Mouse (Mus musculus): ENCODE measurements around the gene Itgam. TPM values are rescaled to one million over a fixed set of nuclear protein-coding genes. Genes with fewer than 3 reads are reported as not detected.

Itgam gene
- polyA plus RNA-seq, 1 experiment = not detected

- Histone ChIP-seq H3K27ac (ENCODE audit: insufficient read depth, low read depth, low read length) (no peak overlapping the region), H3K4me1 (ENCODE audit: control insufficient read depth, insufficient read depth, low read length) (no peaks in the 10 kb centered on the region), H3K4me3 (ENCODE audit: insufficient read depth, low read depth, low read length) (no peak overlapping the region)
- WGBS = 93% methylated on average over 2 of the region's 2 CpGs
- TF ChIP-seq POLR2A (IDR thresholded peaks at IDR 0.05; ENCODE audit: insufficient read depth, low read depth, low read length) (no peak), CTCF (IDR thresholded peaks at IDR 0.05; ENCODE audit: insufficient read depth, low read depth, low read length) (no peak)
Measured at GRCm38 (mm10) chr7:128049254-128049653, 13.2 kb upstream of the Itgam start.

GRCm38 (mm10) chr7:128050739-128051138 is 11.7 kb upstream of the Itgam start:
- TF ChIP-seq CTCF (IDR thresholded peaks at IDR 0.05; ENCODE audit: insufficient read depth, low read depth, low read length) = no peak
- no peak for TF ChIP-seq POLR2A (IDR thresholded peaks at IDR 0.05; ENCODE audit: insufficient read depth, low read depth, low read length)
- H3K27ac ChIP-seq (ENCODE audit: insufficient read depth, low read depth, low read length) = no peak overlapping the region
- H3K4me3 ChIP-seq (ENCODE audit: insufficient read depth, low read depth, low read length) = no peak overlapping the region
- no peaks in the 10 kb centered on the region for H3K4me1 ChIP-seq (ENCODE audit: control insufficient read depth, insufficient read depth, low read length)
- 79% methylated on average over 4 of the region's 4 CpGs for WGBS

- Histone ChIP-seq H3K4me3 (ENCODE audit: insufficient read depth, low read depth, low read length) (no peak overlapping the region), H3K4me1 (ENCODE audit: control insufficient read depth, insufficient read depth, low read length) (no peaks in the 10 kb centered on the region), H3K27ac (ENCODE audit: insufficient read depth, low read depth, low read length) (no peak overlapping the region)
- WGBS = 83% methylated on average over 5 of the region's 5 CpGs
- TF ChIP-seq CTCF (IDR thresholded peaks at IDR 0.05; ENCODE audit: insufficient read depth, low read depth, low read length) (no peak), POLR2A (IDR thresholded peaks at IDR 0.05; ENCODE audit: insufficient read depth, low read depth, low read length) (no peak)
Measured at GRCm38 (mm10) chr7:128053061-128053460, 9.4 kb upstream of the Itgam start.

GRCm38 (mm10) chr7:128056917-128057444 is 5.5 kb upstream of the Itgam start:
- no peak overlapping the region for H3K4me3 ChIP-seq (ENCODE audit: insufficient read depth, low read depth, low read length)
- 67% methylated on average over 3 of the region's 3 CpGs for WGBS
- H3K4me1 ChIP-seq (ENCODE audit: control insufficient read depth, insufficient read depth, low read length) = no peaks in the 10 kb centered on the region
- H3K27ac ChIP-seq (ENCODE audit: insufficient read depth, low read depth, low read length) = no peak overlapping the region
- TF ChIP-seq POLR2A (IDR thresholded peaks at IDR 0.05; ENCODE audit: insufficient read depth, low read depth, low read length) (no peak), CTCF (IDR thresholded peaks at IDR 0.05; ENCODE audit: insufficient read depth, low read depth, low read length) (no peak)

DNA sequence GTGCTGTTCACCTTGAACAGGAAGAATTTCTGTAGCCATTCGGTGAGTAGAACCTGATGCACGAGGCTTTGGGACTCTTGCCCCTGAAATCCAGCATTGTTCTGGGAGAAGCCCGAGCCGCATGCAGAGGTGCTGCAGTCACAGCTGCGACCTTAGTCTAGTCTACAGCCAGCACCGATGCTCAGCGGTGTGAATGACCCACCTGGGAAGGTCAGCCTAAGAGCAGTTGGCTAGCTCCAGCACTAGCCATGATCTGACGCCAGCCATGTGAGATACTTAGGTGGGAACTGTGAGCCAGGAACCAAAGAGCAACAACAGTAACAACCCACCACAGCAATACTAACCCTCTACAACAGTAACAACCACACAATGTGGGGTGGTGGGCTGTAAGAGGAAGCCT is 4.6 kb upstream of the Itgam start:
- H3K4me3 ChIP-seq (ENCODE audit: insufficient read depth, low read depth, low read length) = no peak overlapping the region
- 84% methylated on average over 8 of the region's 8 CpGs for whole genome bisulfite sequencing
- H3K27ac ChIP-seq (ENCODE audit: insufficient read depth, low read depth, low read length) = no peak overlapping the region
- H3K4me1 ChIP-seq (ENCODE audit: control insufficient read depth, insufficient read depth, low read length) = no peaks in the 10 kb centered on the region
- TF ChIP-seq CTCF (IDR thresholded peaks at IDR 0.05; ENCODE audit: insufficient read depth, low read depth, low read length) (no peak), POLR2A (IDR thresholded peaks at IDR 0.05; ENCODE audit: insufficient read depth, low read depth, low read length) (no peak)

DNA sequence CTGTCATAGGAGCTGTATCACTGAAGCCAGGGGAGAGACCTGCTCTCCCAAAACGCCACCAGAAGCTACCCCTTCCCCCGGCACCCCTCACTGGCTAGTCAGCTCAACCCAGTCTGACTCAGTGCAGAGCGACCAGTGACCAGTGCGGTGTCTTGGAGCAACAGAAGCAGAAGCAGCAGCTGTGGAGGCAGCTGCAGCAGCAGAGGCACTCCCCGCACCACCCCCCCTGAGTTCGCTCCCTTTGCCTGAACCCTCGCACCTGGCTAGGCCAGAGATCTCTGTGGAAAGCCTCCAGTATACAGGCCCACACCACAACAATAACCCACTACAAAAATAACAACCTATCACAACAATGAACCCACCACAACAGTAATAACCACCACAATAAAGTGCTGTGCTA is 3.9 kb upstream of the Itgam start:
- Histone ChIP-seq H3K4me3 (ENCODE audit: insufficient read depth, low read depth, low read length) (no peak overlapping the region), H3K4me1 (ENCODE audit: control insufficient read depth, insufficient read depth, low read length) (no peaks in the 10 kb centered on the region), H3K27ac (ENCODE audit: insufficient read depth, low read depth, low read length) (no peak overlapping the region)
- TF ChIP-seq POLR2A (IDR thresholded peaks at IDR 0.05; ENCODE audit: insufficient read depth, low read depth, low read length) = no peak
- TF ChIP-seq CTCF (IDR thresholded peaks at IDR 0.05; ENCODE audit: insufficient read depth, low read depth, low read length) = no peak
- WGBS = 80% methylated on average over 7 of the region's 7 CpGs

DNA sequence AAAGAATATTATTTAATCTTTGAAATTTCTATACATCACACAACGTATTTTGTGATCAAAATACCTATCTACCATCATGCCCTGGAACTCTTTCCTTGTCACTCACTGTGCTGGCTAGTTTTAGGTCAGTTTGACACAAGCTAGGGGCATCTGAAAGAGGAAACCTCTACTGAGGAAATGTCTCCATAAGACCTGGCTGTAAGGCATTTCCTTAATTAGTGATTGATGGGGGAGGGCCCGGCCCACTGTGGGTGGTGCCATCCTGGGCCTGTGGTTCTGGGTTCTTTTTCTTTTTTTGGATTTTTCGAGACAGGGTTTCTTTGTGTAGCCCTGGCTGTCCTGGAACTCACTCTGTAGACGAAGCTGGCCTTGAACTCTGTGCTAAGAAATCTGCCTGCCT is 3.3 kb upstream of the Itgam start:
- WGBS = 79% methylated on average over 4 of the region's 4 CpGs
- Histone ChIP-seq H3K4me1 (ENCODE audit: control insufficient read depth, insufficient read depth, low read length) (no peaks in the 10 kb centered on the region), H3K27ac (ENCODE audit: insufficient read depth, low read depth, low read length) (no peak overlapping the region), H3K4me3 (ENCODE audit: insufficient read depth, low read depth, low read length) (no peak overlapping the region)
- no peak for TF ChIP-seq CTCF (IDR thresholded peaks at IDR 0.05; ENCODE audit: insufficient read depth, low read depth, low read length)
- TF ChIP-seq POLR2A (IDR thresholded peaks at IDR 0.05; ENCODE audit: insufficient read depth, low read depth, low read length) = no peak

- 86% methylated on average over 6 of the region's 6 CpGs for WGBS
- no peak overlapping the region for H3K4me3 ChIP-seq (ENCODE audit: insufficient read depth, low read depth, low read length)
- TF ChIP-seq POLR2A (IDR thresholded peaks at IDR 0.05; ENCODE audit: insufficient read depth, low read depth, low read length) = no peak
- no peak for TF ChIP-seq CTCF (IDR thresholded peaks at IDR 0.05; ENCODE audit: insufficient read depth, low read depth, low read length)
- no peaks in the 10 kb centered on the region for H3K4me1 ChIP-seq (ENCODE audit: control insufficient read depth, insufficient read depth, low read length)
- no peak overlapping the region for H3K27ac ChIP-seq (ENCODE audit: insufficient read depth, low read depth, low read length)
Measured at GRCm38 (mm10) chr7:128063211-128063781, 856 bp downstream of the Itgam start.

GRCm38 (mm10) chr7:128065547-128065946 is 3.1 kb downstream of the Itgam start:
- H3K4me1 ChIP-seq (ENCODE audit: control insufficient read depth, insufficient read depth, low read length) = no peaks in the 10 kb centered on the region
- no peak for TF ChIP-seq CTCF (IDR thresholded peaks at IDR 0.05; ENCODE audit: insufficient read depth, low read depth, low read length)
- no peak overlapping the region for H3K27ac ChIP-seq (ENCODE audit: insufficient read depth, low read depth, low read length)
- WGBS = 82% methylated on average over 5 of the region's 5 CpGs
- no peak overlapping the region for H3K4me3 ChIP-seq (ENCODE audit: insufficient read depth, low read depth, low read length)

DNA sequence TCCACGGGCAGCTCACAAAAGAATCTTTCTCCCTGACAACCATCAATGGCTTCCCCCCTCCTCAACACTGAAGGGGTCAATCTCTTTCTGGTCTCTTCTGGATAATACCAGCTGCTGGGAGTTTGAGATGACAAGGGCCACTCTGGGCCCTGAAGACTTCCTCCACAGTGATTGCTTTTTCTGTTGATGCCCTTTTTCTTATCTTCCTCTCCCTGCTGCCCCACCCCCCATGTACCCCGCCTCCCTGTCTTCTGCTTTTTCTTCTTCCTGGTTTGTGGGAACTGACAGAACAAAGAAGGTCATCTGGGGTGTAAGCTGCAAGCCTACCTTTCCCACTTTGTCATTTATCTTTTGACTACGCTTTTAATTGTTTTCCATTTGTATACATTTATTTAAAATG is 5.4 kb downstream of the Itgam start:
- Histone ChIP-seq H3K4me3 (ENCODE audit: insufficient read depth, low read depth, low read length) (no peak overlapping the region), H3K4me1 (ENCODE audit: control insufficient read depth, insufficient read depth, low read length) (no peaks in the 10 kb centered on the region), H3K27ac (ENCODE audit: insufficient read depth, low read depth, low read length) (no peak overlapping the region)
- TF ChIP-seq CTCF (IDR thresholded peaks at IDR 0.05; ENCODE audit: insufficient read depth, low read depth, low read length) (no peak), POLR2A (IDR thresholded peaks at IDR 0.05; ENCODE audit: insufficient read depth, low read depth, low read length) (no peak)
- WGBS = 62% methylated on average over 3 of the region's 3 CpGs
